Mouse (Mus musculus) neural tube, embryonic 12.5 days (tissue): Measurements from ENCODE around the gene Lrrc46. TPM values are rescaled to one million over a fixed set of nuclear protein-coding genes. Genes with fewer than 3 reads are reported as not detected.
A peak's percentile ranks its signal among the peaks of the same experiment; 100 is the strongest.

Source experiments
- ATAC-seq: fragments of 200-750 bp; cut with Nextera tagmentation; 2 replicates; pipeline ENCODE4 v1.8.0; 2017; ENCODE audit warnings: low read depth, mild to moderate bottlenecking, moderate TSS enrichment, moderate library complexity; ENCODE audit not compliant: low FRiP score
- H3K27ac ChIP-seq: fragments of 300-500 bp; sonication (generic); 2 replicates; pipeline ENCODE4 v1.5.1; 2016
- H3K27me3 ChIP-seq: fragments of 300-500 bp; sonication (generic); replicated peaks from 2 replicates; pipeline ENCODE4 v1.6.1; 2016; ENCODE audit warnings: mild to moderate bottlenecking
- H3K36me3 ChIP-seq: fragments of 300-500 bp; sonication (generic); 2 replicates; pipeline ENCODE4 v1.6.1; 2016; ENCODE audit warnings: mild to moderate bottlenecking
- H3K4me1 ChIP-seq: fragments of 300-500 bp; sonication (generic); 2 replicates; pipeline ENCODE4 v1.6.1; 2016
- H3K4me2 ChIP-seq: fragments of 300-500 bp; sonication (generic); replicated peaks from 2 replicates; pipeline ENCODE4 v1.6.1; 2016; ENCODE audit warnings: mild to moderate bottlenecking
- H3K4me3 ChIP-seq: fragments of 300-500 bp; sonication (generic); 2 replicates; pipeline ENCODE4 v1.5.1; 2016
- H3K9ac ChIP-seq: fragments of 300-500 bp; sonication (generic); 2 replicates; pipeline ENCODE4 v1.6.1; 2016; ENCODE audit warnings: mild to moderate bottlenecking
- H3K9me3 ChIP-seq: fragments of 300-500 bp; sonication (generic); 2 replicates; pipeline ENCODE4 v1.6.1; 2016; ENCODE audit warnings: mild to moderate bottlenecking
- WGBS: fragments of 180-500 bp; shearing (Covaris S2); methylation state at CpG from one replicate; pipeline ENCODE4 v1.1.7; 2016; 5-methylcytosine and 5-hydroxymethylcytosine counted together
- polyA plus RNA-seq: library from polyadenylated mRNA; unstranded; fragments of >200 nt; fragmentation: Nextera tagmentation; extraction: Ambion mirVana; gene quantifications from 2 replicates; pipeline ENCODE4 v1.2.1, GENCODE M21; 2016

Gene Lrrc46
- 2.2 and 2.9 TPM in 2 replicates for polyA plus RNA-seq

GRCm38 (mm10) chr11:97041022-97041899, at the start of gene Lrrc46, which contains the start of gene Mrpl10:
Gene Lrrc46, minus strand, starts transcription at chr11:97041407.
Gene Mrpl10, plus strand, starts transcription at chr11:97041560.
- Histone ChIP-seq H3K27me3 (no peaks in the 10 kb centered on the region), H3K4me2 (peak within 1 kb of the TSS; percentile 77), H3K4me3 (peak within 1 kb of the TSS; percentile 76), H3K27ac (no peak within 1 kb of the TSS), H3K9ac (peak within 1 kb of the TSS; percentile 82), H3K4me1 (peaks cover 8% of the 10 kb centered on the region), H3K36me3 (peaks cover 13% of the 10 kb centered on the region; the same call in 1 of the 2 replicates), H3K9me3 (no peaks in the 10 kb centered on the region)
- WGBS: under 1% methylated on average over 48 of the region's 48 CpGs
- peak; percentile 91 for ATAC-seq

- Histone ChIP-seq H3K36me3 (no peaks in the 10 kb centered on the region), H3K9me3 (no peaks in the 10 kb centered on the region), H3K4me1 (peaks cover 7% of the 10 kb centered on the region; the same call in 1 of the 2 replicates), H3K4me2 (no peak overlapping the region), H3K4me3 (no peak overlapping the region), H3K27ac (no peak overlapping the region), H3K9ac (no peak overlapping the region), H3K27me3 (no peaks in the 10 kb centered on the region)
- ATAC-seq: no peak
- WGBS: 81% methylated on average over 6 of the region's 6 CpGs
Observed at GRCm38 (mm10) chr11:97086365-97086764, 45.2 kb upstream of the Lrrc46 start.

- Histone ChIP-seq H3K4me3 (no peak overlapping the region), H3K36me3 (no peaks in the 10 kb centered on the region), H3K27me3 (no peaks in the 10 kb centered on the region), H3K27ac (no peak overlapping the region), H3K4me1 (peaks cover 7% of the 10 kb centered on the region; the same call in 1 of the 2 replicates), H3K9me3 (no peaks in the 10 kb centered on the region), H3K4me2 (no peak overlapping the region), H3K9ac (no peak overlapping the region)
- 89% methylated on average over 15 of the region's 15 CpGs for WGBS
- ATAC-seq: no peak
Observed at GRCm38 (mm10) chr11:97084821-97085505, 43.8 kb upstream of the Lrrc46 start.

DNA sequence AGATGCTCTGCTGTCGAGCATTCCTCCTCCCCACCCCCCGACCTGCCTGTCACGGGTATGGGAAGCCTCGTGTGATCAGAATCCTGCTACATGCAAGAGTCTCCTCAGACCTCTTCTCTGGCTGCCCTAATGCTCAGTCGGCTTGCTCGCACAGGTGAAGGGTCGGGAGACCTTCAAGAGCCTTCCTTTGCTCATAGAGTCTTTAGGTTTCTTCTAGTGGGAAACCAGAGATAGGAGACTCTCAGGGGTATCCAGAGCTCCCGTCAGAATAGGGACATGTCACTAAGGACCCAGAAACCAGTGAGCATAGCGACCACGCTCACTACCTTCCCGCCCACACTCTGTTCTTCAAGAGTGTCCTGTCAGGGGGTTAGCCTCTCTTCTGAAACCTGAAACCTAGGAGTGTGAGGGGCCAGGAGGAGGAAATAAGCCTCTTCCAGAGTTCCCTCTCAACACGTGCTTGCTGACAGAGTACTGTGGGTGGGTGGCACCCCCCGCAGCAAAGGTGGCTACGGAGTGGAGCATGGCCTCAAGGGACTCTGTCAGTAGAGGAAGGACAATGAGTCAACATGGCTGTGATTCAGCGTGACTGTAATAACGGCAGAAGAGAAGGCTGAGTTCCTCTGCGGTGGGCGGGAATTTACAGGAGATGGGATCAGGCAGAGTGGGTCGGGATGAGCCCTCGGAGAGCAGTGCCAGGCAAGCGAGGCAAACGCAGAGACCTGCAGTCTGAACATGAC, 42.4 kb upstream of the Lrrc46 start:
- Histone ChIP-seq H3K4me1 (peaks cover 7% of the 10 kb centered on the region; the same call in 1 of the 2 replicates), H3K9ac (no peak overlapping the region), H3K36me3 (no peaks in the 10 kb centered on the region), H3K9me3 (no peaks in the 10 kb centered on the region), H3K4me3 (no peak overlapping the region), H3K4me2 (no peak overlapping the region; the same call in 1 of the 2 replicates), H3K27me3 (no peaks in the 10 kb centered on the region), H3K27ac (no peak overlapping the region)
- no peak for ATAC-seq
- 43% methylated on average over 22 of the region's 22 CpGs for WGBS

- no peaks in the 10 kb centered on the region for H3K36me3 ChIP-seq
- no peak overlapping the region for H3K27ac ChIP-seq
- no peak overlapping the region for H3K4me3 ChIP-seq
- H3K4me2 ChIP-seq: no peak overlapping the region
- H3K9ac ChIP-seq: no peak overlapping the region
- ATAC-seq: no peak
- 53% methylated on average over 11 of the region's 11 CpGs for WGBS
- H3K27me3 ChIP-seq: no peaks in the 10 kb centered on the region
- peaks cover 7% of the 10 kb centered on the region; the same call in 1 of the 2 replicates for H3K4me1 ChIP-seq
- no peaks in the 10 kb centered on the region for H3K9me3 ChIP-seq
Observed at GRCm38 (mm10) chr11:97082977-97083376, 41.8 kb upstream of the Lrrc46 start.

GRCm38 (mm10) chr11:97080291-97080690, 39.1 kb upstream of the Lrrc46 start:
- no peaks in the 10 kb centered on the region for H3K9me3 ChIP-seq
- no peak overlapping the region for H3K4me3 ChIP-seq
- no peaks in the 10 kb centered on the region for H3K36me3 ChIP-seq
- H3K4me1 ChIP-seq: peaks cover 7% of the 10 kb centered on the region; the same call in 1 of the 2 replicates
- H3K4me2 ChIP-seq: no peak overlapping the region
- H3K27ac ChIP-seq: no peak overlapping the region
- no peak for ATAC-seq
- 57% methylated on average over 9 of the region's 9 CpGs for WGBS
- no peak overlapping the region for H3K9ac ChIP-seq
- H3K27me3 ChIP-seq: no peaks in the 10 kb centered on the region

DNA sequence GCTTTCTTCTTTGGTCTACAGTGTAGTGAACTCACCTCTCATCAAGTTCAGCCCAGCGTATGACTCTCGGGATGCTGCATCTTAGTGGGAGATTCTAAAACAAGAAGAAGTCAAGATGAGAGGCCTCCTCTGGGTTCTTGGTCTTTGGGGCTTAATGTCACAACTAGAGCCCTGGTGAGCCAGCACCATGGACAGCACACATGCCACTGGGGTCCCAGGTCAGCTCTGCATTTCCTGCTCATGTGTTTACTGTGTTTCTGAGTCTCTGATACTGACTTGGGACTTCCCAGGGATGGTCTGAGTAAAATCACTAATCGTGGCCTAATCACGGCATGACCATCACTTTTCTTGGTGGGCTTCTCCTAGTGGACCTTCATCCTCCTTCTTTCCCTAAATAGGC, 37.5 kb upstream of the Lrrc46 start:
- H3K27me3 ChIP-seq: no peaks in the 10 kb centered on the region
- WGBS: 64% methylated on average over 4 of the region's 4 CpGs
- H3K4me2 ChIP-seq: no peak overlapping the region
- H3K36me3 ChIP-seq: no peaks in the 10 kb centered on the region
- no peak overlapping the region for H3K9ac ChIP-seq
- H3K4me1 ChIP-seq: peaks cover 4% of the 10 kb centered on the region; the same call in 1 of the 2 replicates
- ATAC-seq: no peak
- no peaks in the 10 kb centered on the region for H3K9me3 ChIP-seq
- H3K4me3 ChIP-seq: no peak overlapping the region
- H3K27ac ChIP-seq: no peak overlapping the region

- H3K9ac ChIP-seq: no peak overlapping the region
- ATAC-seq: no peak
Observed at GRCm38 (mm10) chr11:97074235-97074634, 33.0 kb upstream of the Lrrc46 start.

GRCm38 (mm10) chr11:97072533-97072932, 31.3 kb upstream of the Lrrc46 start:
- 36% methylated on average over 3 of the region's 3 CpGs for whole genome bisulfite sequencing
- H3K9me3 ChIP-seq: no peaks in the 10 kb centered on the region
- peaks cover 14% of the 10 kb centered on the region for H3K36me3 ChIP-seq
- H3K9ac ChIP-seq: no peak overlapping the region
- no peaks in the 10 kb centered on the region for H3K27me3 ChIP-seq
- H3K4me3 ChIP-seq: no peak overlapping the region
- no peak overlapping the region for H3K4me2 ChIP-seq
- no peaks in the 10 kb centered on the region for H3K4me1 ChIP-seq
- no peak for ATAC-seq
- H3K27ac ChIP-seq: no peak overlapping the region

More at GRCm38 (mm10) chr11:97074235-97074634, 33.0 kb upstream of the Lrrc46 start:
- no peak overlapping the region for H3K27ac ChIP-seq
- no peaks in the 10 kb centered on the region for H3K9me3 ChIP-seq
- H3K27me3 ChIP-seq: no peaks in the 10 kb centered on the region
- H3K4me2 ChIP-seq: no peak overlapping the region
- H3K4me3 ChIP-seq: no peak overlapping the region
- H3K36me3 ChIP-seq: no peaks in the 10 kb centered on the region
- H3K4me1 ChIP-seq: no peaks in the 10 kb centered on the region
- WGBS: 80% methylated on average over 8 of the region's 8 CpGs

GRCm38 (mm10) chr11:97071129-97071528, 29.9 kb upstream of the Lrrc46 start:
- Histone ChIP-seq H3K27ac (no peak overlapping the region), H3K4me3 (no peak overlapping the region), H3K4me2 (no peak overlapping the region), H3K27me3 (no peaks in the 10 kb centered on the region), H3K9ac (no peak overlapping the region), H3K4me1 (no peaks in the 10 kb centered on the region), H3K9me3 (no peaks in the 10 kb centered on the region), H3K36me3 (peaks cover 21% of the 10 kb centered on the region)
- 84% methylated on average over 1 of the region's 1 CpGs for WGBS
- ATAC-seq: no peak

DNA sequence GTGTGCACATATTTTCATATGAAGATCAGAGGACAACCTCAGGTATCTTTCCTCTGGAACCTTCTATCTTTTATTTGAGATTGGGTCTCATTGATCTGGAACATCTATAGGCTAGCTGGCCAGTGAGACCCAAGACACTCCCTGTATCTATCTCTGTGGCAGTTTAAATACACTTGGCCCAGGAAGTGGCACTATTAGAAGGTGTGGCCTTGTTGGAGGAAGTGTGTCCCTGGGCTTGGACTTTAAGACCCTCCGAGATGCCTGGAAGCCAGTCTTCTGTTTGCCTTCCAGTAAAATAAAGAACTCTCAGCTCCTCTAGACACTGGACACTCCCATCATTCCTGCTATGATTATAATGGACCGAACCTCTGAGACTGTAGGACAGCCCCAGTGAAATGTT, 28.6 kb upstream of the Lrrc46 start:
- peaks cover 24% of the 10 kb centered on the region for H3K36me3 ChIP-seq
- H3K4me3 ChIP-seq: no peak overlapping the region
- H3K27me3 ChIP-seq: no peaks in the 10 kb centered on the region
- H3K4me1 ChIP-seq: no peaks in the 10 kb centered on the region
- no peak overlapping the region for H3K27ac ChIP-seq
- ATAC-seq: no peak
- WGBS: 88% methylated on average over 2 of the region's 2 CpGs
- H3K4me2 ChIP-seq: no peak overlapping the region
- H3K9ac ChIP-seq: no peak overlapping the region
- no peaks in the 10 kb centered on the region for H3K9me3 ChIP-seq

DNA sequence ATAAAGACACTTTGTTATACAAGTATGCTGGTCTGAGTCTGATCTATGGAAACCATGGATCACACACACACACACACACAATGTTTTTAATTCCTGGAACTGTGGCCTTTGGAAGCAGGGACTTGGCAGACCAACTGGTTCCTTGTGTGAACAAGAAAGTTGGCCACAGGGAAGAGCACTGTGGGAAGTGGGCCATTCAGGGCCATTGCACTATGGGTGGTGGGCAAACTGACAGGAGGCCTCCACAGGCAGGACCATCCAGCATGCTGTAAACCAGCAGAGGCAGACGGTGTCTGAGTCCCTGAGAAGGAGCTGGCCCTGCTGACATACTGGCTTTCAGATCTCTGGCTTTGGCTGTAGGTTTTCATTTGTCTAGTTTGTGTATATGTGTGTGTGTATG, 28.1 kb upstream of the Lrrc46 start:
- Histone ChIP-seq H3K4me3 (no peak overlapping the region), H3K4me2 (no peak overlapping the region), H3K9me3 (no peaks in the 10 kb centered on the region), H3K9ac (0 out of 2 replicates have a peak overlapping the region, but pooled peaks have one; percentile 26), H3K27ac (no peak overlapping the region), H3K27me3 (no peaks in the 10 kb centered on the region), H3K4me1 (no peaks in the 10 kb centered on the region), H3K36me3 (peaks cover 24% of the 10 kb centered on the region)
- ATAC-seq: no peak
- WGBS: 36% methylated on average over 1 of the region's 1 CpGs
